Mouse (Mus musculus) kidney, embryonic 14.5 days (tissue): Measurements from ENCODE around the gene Fbxl17. TPM values are rescaled to one million over a fixed set of nuclear protein-coding genes. Genes with fewer than 3 reads are reported as not detected.

Experiments used
- ATAC-seq: fragments of 200-750 bp; cut with Nextera tagmentation; 2 replicates; pipeline ENCODE4 v1.8.0; 2017; ENCODE audit warnings: moderate number of reproducible peaks, mild to moderate bottlenecking, moderate TSS enrichment, moderate library complexity; ENCODE audit not compliant: low FRiP score, low TSS enrichment
- H3K27ac ChIP-seq: fragments of 300-500 bp; sonication (generic); 2 replicates; pipeline ENCODE4 v1.5.1; 2014; ENCODE audit warnings: low read depth, mild to moderate bottlenecking, low read length, moderate library complexity, mixed read lengths
- H3K27me3 ChIP-seq: fragments of 300-500 bp; sonication (generic); 2 replicates; pipeline ENCODE4 v1.6.1; 2014; ENCODE audit warnings: mild to moderate bottlenecking, low read length; ENCODE audit not compliant: control insufficient read depth, insufficient read depth
- H3K36me3 ChIP-seq: fragments of 300-500 bp; sonication (generic); 2 replicates; pipeline ENCODE4 v1.6.1; 2014; ENCODE audit warnings: low read length, mixed read lengths; ENCODE audit not compliant: control insufficient read depth, insufficient read depth
- H3K4me1 ChIP-seq: fragments of 300-500 bp; sonication (generic); 2 replicates; pipeline ENCODE4 v1.6.1; 2014; ENCODE audit warnings: low read length, mixed read lengths; ENCODE audit not compliant: control insufficient read depth, insufficient read depth
- H3K4me2 ChIP-seq: fragments of 300-500 bp; sonication (generic); replicated peaks from 2 replicates; pipeline ENCODE4 v1.6.1; 2014; ENCODE audit warnings: low read depth, mild to moderate bottlenecking, low read length
- H3K4me3 ChIP-seq: fragments of 300-500 bp; sonication (generic); 2 replicates; pipeline ENCODE4 v1.5.1; 2014; ENCODE audit warnings: mild to moderate bottlenecking, low read length
- H3K9ac ChIP-seq: fragments of 300-500 bp; sonication (generic); 2 replicates; pipeline ENCODE4 v1.6.1; 2014; ENCODE audit warnings: low read depth, mild to moderate bottlenecking, low read length, moderate library complexity
- H3K9me3 ChIP-seq: fragments of 300-500 bp; sonication (generic); 2 replicates; pipeline ENCODE4 v1.6.1; 2016; ENCODE audit warnings: low read length; ENCODE audit not compliant: control insufficient read depth
- WGBS: fragments of 180-500 bp; shearing (Covaris S2); extraction: QIAGEN DNeasy Blood & Tissue Kit; methylation state at CpG from one replicate; pipeline ENCODE4 v1.1.7; 2014; 5-methylcytosine and 5-hydroxymethylcytosine counted together
- polyA plus RNA-seq: library from polyadenylated mRNA; unstranded; fragments of >200 nt; fragmentation: Nextera tagmentation; extraction: Ambion mirVana; gene quantifications from 2 replicates; pipeline ENCODE4 v1.2.1, GENCODE M21; 2014

Fbxl17 gene
- polyA plus RNA-seq, 1 experiment from 2014 or later: 8.8 TPM

GRCm38 (mm10) chr17:63402170-63402569 is 97.6 kb downstream of the Fbxl17 start:
- no peak for ATAC-seq
- Histone ChIP-seq H3K36me3 (no peaks in the 10 kb centered on the region), H3K4me2 (no peak overlapping the region), H3K27me3 (no peaks in the 10 kb centered on the region), H3K4me3 (no peak overlapping the region), H3K9me3 (no peaks in the 10 kb centered on the region), H3K4me1 (peaks cover 25% of the 10 kb centered on the region), H3K27ac (no peak overlapping the region), H3K9ac (no peak overlapping the region)
- WGBS: 61% methylated on average over 3 of the region's 3 CpGs

- Histone ChIP-seq H3K9me3 (no peaks in the 10 kb centered on the region), H3K27me3 (no peaks in the 10 kb centered on the region), H3K36me3 (no peaks in the 10 kb centered on the region), H3K4me1 (peaks cover 25% of the 10 kb centered on the region), H3K4me3 (no peak overlapping the region), H3K4me2 (no peak overlapping the region), H3K27ac (no peak overlapping the region), H3K9ac (no peak overlapping the region)
- 82% methylated on average over 5 of the region's 5 CpGs for WGBS
- no peak for ATAC-seq
Observed at GRCm38 (mm10) chr17:63400640-63401039, 99.2 kb downstream of the Fbxl17 start.

GRCm38 (mm10) chr17:63399816-63400215 is 100.0 kb downstream of the Fbxl17 start:
- Histone ChIP-seq H3K9ac (no peak overlapping the region), H3K36me3 (no peaks in the 10 kb centered on the region), H3K4me3 (no peak overlapping the region), H3K27ac (no peak overlapping the region), H3K4me2 (no peak overlapping the region), H3K9me3 (no peaks in the 10 kb centered on the region), H3K27me3 (no peaks in the 10 kb centered on the region), H3K4me1 (peaks cover 25% of the 10 kb centered on the region)
- 86% methylated on average over 8 of the region's 8 CpGs for WGBS
- no peak for ATAC-seq

- H3K27me3 ChIP-seq: no peaks in the 10 kb centered on the region
- ATAC-seq: no peak
- no peak overlapping the region for H3K4me3 ChIP-seq
- H3K27ac ChIP-seq: no peak overlapping the region
- no peaks in the 10 kb centered on the region for H3K4me1 ChIP-seq
- H3K9ac ChIP-seq: no peak overlapping the region
- no peaks in the 10 kb centered on the region for H3K9me3 ChIP-seq
- WGBS: 76% methylated on average over 4 of the region's 4 CpGs
- no peaks in the 10 kb centered on the region for H3K36me3 ChIP-seq
- no peak overlapping the region for H3K4me2 ChIP-seq
Observed at GRCm38 (mm10) chr17:63391506-63391905, 108.3 kb downstream of the Fbxl17 start.

GRCm38 (mm10) chr17:63390951-63391350 is 108.9 kb downstream of the Fbxl17 start:
- no peak for ATAC-seq
- Histone ChIP-seq H3K9me3 (no peaks in the 10 kb centered on the region), H3K9ac (no peak overlapping the region), H3K36me3 (no peaks in the 10 kb centered on the region), H3K4me1 (no peaks in the 10 kb centered on the region), H3K27me3 (no peaks in the 10 kb centered on the region), H3K4me2 (no peak overlapping the region), H3K4me3 (no peak overlapping the region), H3K27ac (no peak overlapping the region)
- WGBS: 91% methylated on average over 4 of the region's 4 CpGs

- Histone ChIP-seq H3K4me3 (no peak overlapping the region), H3K9ac (no peak overlapping the region), H3K36me3 (no peaks in the 10 kb centered on the region), H3K9me3 (peaks cover 2% of the 10 kb centered on the region; the same call in 1 of the 2 replicates), H3K27ac (no peak overlapping the region), H3K4me1 (peaks cover 4% of the 10 kb centered on the region), H3K27me3 (no peaks in the 10 kb centered on the region), H3K4me2 (no peak overlapping the region)
- ATAC-seq: no peak
- WGBS: 88% methylated on average over 3 of the region's 3 CpGs
Observed at GRCm38 (mm10) chr17:63370977-63371376, 128.8 kb downstream of the Fbxl17 start.

- ATAC-seq: no peak
- no peak overlapping the region for H3K27ac ChIP-seq
- no peaks in the 10 kb centered on the region for H3K9me3 ChIP-seq
- no peaks in the 10 kb centered on the region for H3K27me3 ChIP-seq
- peaks cover 5% of the 10 kb centered on the region for H3K4me1 ChIP-seq
- H3K4me2 ChIP-seq: no peak overlapping the region
- WGBS: 63% methylated on average over 8 of the region's 8 CpGs
- H3K36me3 ChIP-seq: no peaks in the 10 kb centered on the region
- no peak overlapping the region for H3K9ac ChIP-seq
- H3K4me3 ChIP-seq: no peak overlapping the region
Observed at GRCm38 (mm10) chr17:63369631-63370310, 130.0 kb downstream of the Fbxl17 start.

- Histone ChIP-seq H3K4me1 (peaks cover 5% of the 10 kb centered on the region), H3K27me3 (no peaks in the 10 kb centered on the region), H3K36me3 (no peaks in the 10 kb centered on the region), H3K4me3 (no peak overlapping the region), H3K4me2 (no peak overlapping the region), H3K9ac (no peak overlapping the region), H3K9me3 (no peaks in the 10 kb centered on the region), H3K27ac (no peak overlapping the region)
- 76% methylated on average over 6 of the region's 6 CpGs for WGBS
- ATAC-seq: no peak
Observed at GRCm38 (mm10) chr17:63367476-63367875, 132.3 kb downstream of the Fbxl17 start.

GRCm38 (mm10) chr17:63366045-63366444 is 133.8 kb downstream of the Fbxl17 start:
- Histone ChIP-seq H3K27me3 (no peaks in the 10 kb centered on the region), H3K4me3 (no peak overlapping the region), H3K4me1 (peaks cover 5% of the 10 kb centered on the region), H3K4me2 (no peak overlapping the region), H3K27ac (no peak overlapping the region; the same call in 1 of the 2 replicates), H3K36me3 (no peaks in the 10 kb centered on the region), H3K9me3 (no peaks in the 10 kb centered on the region), H3K9ac (no peak overlapping the region)
- WGBS: 38% methylated on average over 11 of the region's 11 CpGs
- no peak for ATAC-seq
